Mouse (Mus musculus): ENCODE measurements around the gene Pla2g2f. TPM values are rescaled to one million over a fixed set of nuclear protein-coding genes. Genes with fewer than 3 reads are reported as not detected.

Gene Pla2g2f
- total RNA-seq (2021): not detected
- long read RNA-seq, experiment 1: 0 reads
- long read RNA-seq, experiment 2: 0 reads

- DNase-seq: no peak
- intact Hi-C loops (cut with DNase I): no loop called here
Measured at GRCm38 (mm10) chr4:138757416-138757815, at the start of gene Pla2g2f. Gene Pla2g2f, minus strand, starts transcription at chr4:138757626.

GRCm38 (mm10) chr4:138806920-138807541 is 49.6 kb upstream of the Pla2g2f start:
- intact Hi-C loops (cut with DNase I): no loop called here
- DNase-seq: peak in 1 of 2 experiments; percentile 39

- intact Hi-C loops (cut with DNase I): no loop called here
- no peak for DNase-seq
Measured at GRCm38 (mm10) chr4:138806160-138806559, 48.7 kb upstream of the Pla2g2f start.

GRCm38 (mm10) chr4:138805248-138805647 is 47.8 kb upstream of the Pla2g2f start:
- intact Hi-C loops (cut with DNase I): no loop called here
- no peak for DNase-seq

GRCm38 (mm10) chr4:138802917-138803316 is 45.5 kb upstream of the Pla2g2f start:
- no peak for DNase-seq
- intact Hi-C loops (cut with DNase I): no loop called here

- intact Hi-C loops (cut with DNase I): no loop called here
- no peak for DNase-seq
Measured at GRCm38 (mm10) chr4:138801631-138802030, 44.2 kb upstream of the Pla2g2f start.

GRCm38 (mm10) chr4:138800134-138800744 is 42.8 kb upstream of the Pla2g2f start:
- intact Hi-C loops (cut with DNase I): no loop called here
- no peak for DNase-seq

GRCm38 (mm10) chr4:138797217-138797570 is 39.8 kb upstream of the Pla2g2f start:
- intact Hi-C loops (cut with DNase I): loop anchor here (5.0 kb wide), 1 partner anchor 90 kb away; no protein-coding TSS in a partner anchor
- no peak for DNase-seq

GRCm38 (mm10) chr4:138796513-138797216 is 39.2 kb upstream of the Pla2g2f start:
- intact Hi-C loops (cut with DNase I): loop anchor here (5.0 kb wide), 1 partner anchor 89 kb away; no protein-coding TSS in a partner anchor
- DNase-seq: no peak

- DNase-seq: no peak
- intact Hi-C loops (cut with DNase I): no loop called here
Measured at GRCm38 (mm10) chr4:138794344-138794743, 36.9 kb upstream of the Pla2g2f start.

- no peak for DNase-seq
- intact Hi-C loops (cut with DNase I): loop anchor here (2.0 kb wide), 1 partner anchor 44 kb away; no protein-coding TSS in a partner anchor
Measured at GRCm38 (mm10) chr4:138793276-138793675, 35.9 kb upstream of the Pla2g2f start.

GRCm38 (mm10) chr4:138792599-138792998 is 35.2 kb upstream of the Pla2g2f start:
- DNase-seq: no peak
- intact Hi-C loops (cut with DNase I): loop anchor here (2.0 kb wide), 1 partner anchor 44 kb away; no protein-coding TSS in a partner anchor

- DNase-seq: no peak
- intact Hi-C loops (cut with DNase I): no loop called here
Measured at GRCm38 (mm10) chr4:138791452-138791851, 34.0 kb upstream of the Pla2g2f start.

GRCm38 (mm10) chr4:138788381-138788780 is 31.0 kb upstream of the Pla2g2f start:
- intact Hi-C loops (cut with DNase I): no loop called here
- no peak for DNase-seq

GRCm38 (mm10) chr4:138786141-138786540 is 28.7 kb upstream of the Pla2g2f start:
- intact Hi-C loops (cut with DNase I): no loop called here
- DNase-seq: no peak

- DNase-seq: no peak
- intact Hi-C loops (cut with DNase I): no loop called here
Measured at GRCm38 (mm10) chr4:138785721-138786120, 28.3 kb upstream of the Pla2g2f start.

GRCm38 (mm10) chr4:138782098-138782497 is 24.7 kb upstream of the Pla2g2f start:
- DNase-seq: peak in 1 of 2 experiments; percentile 33
- intact Hi-C loops (cut with DNase I): no loop called here

GRCm38 (mm10) chr4:138780300-138780699 is 22.9 kb upstream of the Pla2g2f start:
- no peak for DNase-seq
- intact Hi-C loops (cut with DNase I): no loop called here

GRCm38 (mm10) chr4:138777417-138778407 is 20.3 kb upstream of the Pla2g2f start:
- no peak for DNase-seq
- intact Hi-C loops (cut with DNase I): no loop called here

- DNase-seq: no peak
- intact Hi-C loops (cut with DNase I): no loop called here
Measured at GRCm38 (mm10) chr4:138775435-138775834, 18.0 kb upstream of the Pla2g2f start, which contains the start of gene Pla2g2d. Gene Pla2g2d, plus strand, starts transcription at chr4:138775735.

Measured in gastrocnemius, postnatal 36 days (tissue).